Mouse (Mus musculus) neural tube, embryonic 14.5 days (tissue): ENCODE measurements at regions not wholly inside any gene's neighbourhood (a gene's known extent, or its start where the extent isn't known, plus 50 kb on each side); places are given as distances from the start of the nearest gene placed in this dataset.

ENCODE experiments used
- ATAC-seq: fragments of 200-750 bp; cut with Nextera tagmentation; 2 replicates; pipeline ENCODE4 v1.8.0; 2017; ENCODE audit warnings: low read depth, mild to moderate bottlenecking, moderate TSS enrichment, moderate library complexity
- H3K27ac ChIP-seq: fragments of 300-500 bp; sonication (generic); 2 replicates; pipeline ENCODE4 v1.5.1; 2014; ENCODE audit warnings: low read depth, mild to moderate bottlenecking, control low read depth, low read length, moderate library complexity, mixed read lengths
- H3K27me3 ChIP-seq: fragments of 300-500 bp; sonication (generic); 2 replicates; pipeline ENCODE4 v1.6.1; 2014; ENCODE audit warnings: low read length; ENCODE audit not compliant: control insufficient read depth, insufficient read depth
- H3K36me3 ChIP-seq: fragments of 300-500 bp; sonication (generic); 2 replicates; pipeline ENCODE4 v1.6.1; 2014; ENCODE audit warnings: low read length, mixed read lengths; ENCODE audit not compliant: control insufficient read depth, insufficient read depth
- H3K4me1 ChIP-seq: fragments of 300-500 bp; sonication (generic); 2 replicates; pipeline ENCODE4 v1.6.1; 2014; ENCODE audit warnings: low read length; ENCODE audit not compliant: control insufficient read depth, insufficient read depth
- H3K4me2 ChIP-seq: fragments of 300-500 bp; sonication (generic); 2 replicates; pipeline ENCODE4 v1.6.1; 2014; ENCODE audit warnings: mild to moderate bottlenecking, low read depth, low read length, control low read depth
- H3K4me3 ChIP-seq: fragments of 300-500 bp; sonication (generic); 2 replicates; pipeline ENCODE4 v1.5.1; 2014; ENCODE audit warnings: low read depth, low read length, control low read depth, mixed read lengths
- H3K9ac ChIP-seq: fragments of 300-500 bp; sonication (generic); replicated peaks from 2 replicates; pipeline ENCODE4 v1.6.1; 2014; ENCODE audit warnings: low read depth, mild to moderate bottlenecking, control low read depth, low read length, mixed read lengths
- H3K9me3 ChIP-seq: fragments of 300-500 bp; sonication (generic); 2 replicates; pipeline ENCODE4 v1.6.1; 2016; ENCODE audit warnings: low read length; ENCODE audit not compliant: control insufficient read depth
- WGBS: fragments of 180-500 bp; shearing (Covaris S2); extraction: QIAGEN DNeasy Blood & Tissue Kit; methylation state at CpG from one replicate; pipeline ENCODE4 v1.1.7; 2014; 5-methylcytosine and 5-hydroxymethylcytosine counted together

- H3K9me3 ChIP-seq: no peaks in the 10 kb centered on the region
- 80% methylated on average over 3 of the region's 3 CpGs for WGBS
- no peak overlapping the region for H3K4me2 ChIP-seq
- H3K27ac ChIP-seq: no peak overlapping the region
- H3K9ac ChIP-seq: no peak overlapping the region
- no peaks in the 10 kb centered on the region for H3K36me3 ChIP-seq
- no peaks in the 10 kb centered on the region for H3K27me3 ChIP-seq
- no peak for ATAC-seq
- H3K4me3 ChIP-seq: no peak overlapping the region
- H3K4me1 ChIP-seq: no peaks in the 10 kb centered on the region
Measured at GRCm38 (mm10) chr2:148506966-148507365, 63.6 kb upstream of the Cd93 start.

- Histone ChIP-seq H3K36me3 (no peaks in the 10 kb centered on the region), H3K27ac (no peak overlapping the region), H3K4me1 (no peaks in the 10 kb centered on the region), H3K4me2 (no peak overlapping the region), H3K4me3 (no peak overlapping the region), H3K9ac (no peak overlapping the region), H3K9me3 (no peaks in the 10 kb centered on the region), H3K27me3 (no peaks in the 10 kb centered on the region)
- WGBS: 92% methylated on average over 3 of the region's 3 CpGs
- no peak for ATAC-seq
Measured at GRCm38 (mm10) chr2:148505651-148506050, 62.3 kb upstream of the Cd93 start.

GRCm38 (mm10) chr2:148503143-148503854 lies 59.9 kb upstream of the Cd93 start:
- no peak overlapping the region for H3K4me2 ChIP-seq
- H3K4me3 ChIP-seq: no peak overlapping the region
- no peaks in the 10 kb centered on the region for H3K9me3 ChIP-seq
- no peaks in the 10 kb centered on the region for H3K36me3 ChIP-seq
- ATAC-seq: no peak
- H3K27ac ChIP-seq: no peak overlapping the region
- no peaks in the 10 kb centered on the region for H3K4me1 ChIP-seq
- 97% methylated on average over 2 of the region's 2 CpGs for WGBS
- no peak overlapping the region for H3K9ac ChIP-seq
- no peaks in the 10 kb centered on the region for H3K27me3 ChIP-seq

- no peak for ATAC-seq
Measured at GRCm38 (mm10) chr2:148502321-148502720, 59.0 kb upstream of the Cd93 start.

GRCm38 (mm10) chr2:148500235-148500936 lies 57.0 kb upstream of the Cd93 start:
- ATAC-seq: no peak

More at GRCm38 (mm10) chr2:148502321-148502720, 59.0 kb upstream of the Cd93 start:
- no peaks in the 10 kb centered on the region for H3K27me3 ChIP-seq
- no peak overlapping the region for H3K4me3 ChIP-seq
- H3K9ac ChIP-seq: no peak overlapping the region
- no peaks in the 10 kb centered on the region for H3K9me3 ChIP-seq
- no peak overlapping the region for H3K4me2 ChIP-seq
- H3K36me3 ChIP-seq: no peaks in the 10 kb centered on the region
- no peak overlapping the region for H3K27ac ChIP-seq
- 80% methylated on average over 2 of the region's 2 CpGs for WGBS
- H3K4me1 ChIP-seq: no peaks in the 10 kb centered on the region

GRCm38 (mm10) chr2:148497452-148498302 lies 54.3 kb upstream of the Cd93 start:
- Histone ChIP-seq H3K27me3 (no peaks in the 10 kb centered on the region), H3K4me1 (no peaks in the 10 kb centered on the region), H3K36me3 (no peaks in the 10 kb centered on the region), H3K4me2 (no peak overlapping the region), H3K9me3 (no peaks in the 10 kb centered on the region), H3K27ac (no peak overlapping the region), H3K9ac (no peak overlapping the region), H3K4me3 (no peak overlapping the region)
- 80% methylated on average over 12 of the region's 12 CpGs for WGBS
- ATAC-seq: no peak

More at GRCm38 (mm10) chr2:148500235-148500936, 57.0 kb upstream of the Cd93 start:
- Histone ChIP-seq H3K4me2 (no peak overlapping the region), H3K9me3 (no peaks in the 10 kb centered on the region), H3K27me3 (no peaks in the 10 kb centered on the region), H3K4me1 (no peaks in the 10 kb centered on the region), H3K9ac (no peak overlapping the region), H3K27ac (no peak overlapping the region), H3K4me3 (no peak overlapping the region), H3K36me3 (no peaks in the 10 kb centered on the region)
- WGBS: 85% methylated on average over 6 of the region's 6 CpGs

GRCm38 (mm10) chr2:148496151-148497040 lies 53.0 kb upstream of the Cd93 start:
- Histone ChIP-seq H3K4me1 (no peaks in the 10 kb centered on the region), H3K9ac (no peak overlapping the region), H3K27ac (no peak overlapping the region), H3K9me3 (no peaks in the 10 kb centered on the region), H3K4me3 (no peak overlapping the region), H3K4me2 (no peak overlapping the region), H3K36me3 (no peaks in the 10 kb centered on the region), H3K27me3 (no peaks in the 10 kb centered on the region)
- no peak for ATAC-seq
- 94% methylated on average over 6 of the region's 6 CpGs for WGBS

- H3K4me2 ChIP-seq: no peak overlapping the region
- no peaks in the 10 kb centered on the region for H3K27me3 ChIP-seq
- no peak for ATAC-seq
- H3K36me3 ChIP-seq: no peaks in the 10 kb centered on the region
- no peak overlapping the region for H3K27ac ChIP-seq
- WGBS: 61% methylated on average over 3 of the region's 3 CpGs
- no peak overlapping the region for H3K4me3 ChIP-seq
- no peaks in the 10 kb centered on the region for H3K4me1 ChIP-seq
- H3K9me3 ChIP-seq: no peaks in the 10 kb centered on the region
- H3K9ac ChIP-seq: no peak overlapping the region
Measured at GRCm38 (mm10) chr2:148495485-148495884, 52.1 kb upstream of the Cd93 start.
